Mouse (Mus musculus): ENCODE data around the gene Tmem136. TPM values are rescaled to one million over a fixed set of nuclear protein-coding genes. Genes with fewer than 3 reads are reported as not detected.
A peak's percentile ranks its signal among the peaks of the same experiment; 100 is the strongest.

Tmem136 gene
- total and polyA plus RNA-seq, 2 experiments: 0.32 to 0.37 TPM

DNA sequence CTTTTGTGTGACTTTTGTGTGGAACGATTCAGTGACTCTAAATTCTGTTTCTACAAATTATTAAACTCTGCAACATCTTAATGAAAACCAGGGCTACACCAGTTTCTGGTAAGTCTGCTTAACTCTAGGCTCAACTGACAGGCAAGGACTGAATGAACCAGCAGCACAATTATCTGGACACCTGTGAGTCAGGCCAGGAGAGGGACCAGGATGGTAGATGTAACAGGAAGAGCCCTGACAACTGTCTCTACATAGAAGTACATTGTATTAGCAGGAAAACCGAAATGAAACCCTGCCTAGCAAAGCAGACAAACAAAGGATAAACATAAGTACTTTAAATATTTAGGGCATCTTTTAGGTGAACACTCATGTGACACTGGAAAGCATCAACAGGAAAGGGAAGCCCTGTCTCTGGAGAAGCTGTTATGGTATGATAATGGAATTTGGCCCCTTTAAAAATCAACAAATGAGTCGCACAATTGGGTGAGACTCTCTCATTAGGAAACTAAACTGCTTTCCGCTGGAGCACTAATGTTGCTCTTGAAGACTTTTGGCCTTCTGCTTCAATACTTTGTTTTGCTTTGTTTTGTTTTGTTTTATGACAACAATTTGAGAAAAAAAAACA, 12.6 kb downstream of the Tmem136 start:
- Histone ChIP-seq H3K27ac (replicated peaks; ENCODE audit: insufficient read depth, low read depth, low read length) (peak overlapping the region; percentile 66), H3K9ac (ENCODE audit: low read depth, low read length) (peak overlapping the region; percentile 68), H3K36me3 (ENCODE audit: control insufficient read depth, insufficient read depth, low read length) (no peaks in the 10 kb centered on the region), H3K79me2 (ENCODE audit: control insufficient read depth, insufficient read depth, low read length) (peaks cover 22% of the 10 kb centered on the region), H3K27me3 (ENCODE audit: control insufficient read depth, insufficient read depth, low read length) (no peaks in the 10 kb centered on the region), H3K4me3 (ENCODE audit: insufficient read depth, low read depth, low read length) (peak overlapping the region; percentile 75), H3K4me1 (ENCODE audit: control insufficient read depth, insufficient read depth, low read length) (peaks cover 21% of the 10 kb centered on the region)
- peak; percentile 55 for DNase-seq (ENCODE audit: extremely low read depth, low read depth, low spot score)
- TF ChIP-seq POLR2A (IDR thresholded peaks at IDR 0.05; ENCODE audit: extremely low read depth, insufficient read depth, low read length) (no peak), CTCF (IDR thresholded peaks at IDR 0.05; ENCODE audit: low read depth, low read length) (no peak)
- 4% methylated on average over 4 of the region's 4 CpGs for WGBS

DNA sequence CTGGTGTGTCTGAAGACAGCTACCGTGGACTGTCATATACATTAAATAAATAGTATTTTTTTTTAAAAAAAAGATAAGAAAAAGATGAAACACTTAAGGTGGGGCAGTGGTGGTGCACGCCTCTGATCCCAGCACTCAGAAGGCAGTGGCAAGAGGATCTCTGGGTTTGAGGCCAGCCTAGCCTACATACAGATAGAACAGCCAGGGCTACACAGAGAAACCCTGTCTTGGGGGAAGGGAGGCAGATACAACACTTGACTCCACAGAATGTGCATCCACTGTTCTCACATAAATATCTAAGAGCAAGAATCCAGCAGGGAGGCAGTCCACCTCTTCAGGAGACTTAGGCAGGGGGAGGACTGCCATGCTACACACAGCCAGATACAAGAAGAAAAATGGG, 13.4 kb downstream of the Tmem136 start:
- WGBS: 89% methylated on average over 2 of the region's 2 CpGs
- TF ChIP-seq CTCF (IDR thresholded peaks at IDR 0.05; ENCODE audit: low read depth, low read length): no peak
- TF ChIP-seq POLR2A (IDR thresholded peaks at IDR 0.05; ENCODE audit: extremely low read depth, insufficient read depth, low read length): no peak
- H3K79me2 ChIP-seq (ENCODE audit: control insufficient read depth, insufficient read depth, low read length): peaks cover 24% of the 10 kb centered on the region
- H3K4me3 ChIP-seq (ENCODE audit: insufficient read depth, low read depth, low read length): no peak overlapping the region
- no peak overlapping the region for H3K27ac ChIP-seq (replicated peaks; ENCODE audit: insufficient read depth, low read depth, low read length)
- DNase-seq (ENCODE audit: extremely low read depth, low read depth, low spot score): no peak
- H3K36me3 ChIP-seq (ENCODE audit: control insufficient read depth, insufficient read depth, low read length): no peaks in the 10 kb centered on the region
- H3K4me1 ChIP-seq (ENCODE audit: control insufficient read depth, insufficient read depth, low read length): peaks cover 19% of the 10 kb centered on the region
- no peaks in the 10 kb centered on the region for H3K27me3 ChIP-seq (ENCODE audit: control insufficient read depth, insufficient read depth, low read length)
- peak overlapping the region; percentile 45 for H3K9ac ChIP-seq (ENCODE audit: low read depth, low read length)

DNA sequence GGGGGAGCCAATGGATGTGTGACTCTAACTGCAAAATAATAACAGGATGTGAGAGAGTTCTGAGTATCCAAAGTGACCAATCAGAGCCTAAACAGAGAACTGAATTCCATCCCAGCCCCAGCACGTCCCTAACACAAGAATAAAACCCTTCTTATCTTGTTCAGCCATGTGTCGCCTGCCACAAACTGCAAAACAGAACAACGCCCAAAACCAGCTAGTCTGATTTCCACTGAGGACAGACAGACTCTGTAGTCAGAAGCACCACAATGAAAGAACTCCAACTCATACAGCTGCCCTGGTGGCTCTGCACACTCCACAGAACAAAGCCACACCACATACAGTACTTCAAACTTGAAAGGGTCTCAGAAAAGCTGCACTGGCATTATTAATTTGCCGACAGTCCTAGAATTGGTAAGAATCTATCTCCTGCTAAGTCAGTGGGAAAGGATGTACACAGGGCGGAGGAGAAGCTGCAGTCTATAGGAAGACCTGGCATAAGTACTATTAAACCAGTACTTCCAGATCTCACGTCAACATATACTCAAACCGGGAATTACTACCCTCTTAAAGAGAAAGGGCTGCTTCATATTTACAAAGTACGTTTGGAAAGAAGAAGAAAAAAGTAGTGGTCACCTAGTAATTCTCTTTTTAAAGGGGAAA, 14.3 kb downstream of the Tmem136 start:
- Histone ChIP-seq H3K36me3 (ENCODE audit: control insufficient read depth, insufficient read depth, low read length) (no peaks in the 10 kb centered on the region), H3K9ac (ENCODE audit: low read depth, low read length) (peak overlapping the region; percentile 30; the same call in 1 of the 2 replicates), H3K27me3 (ENCODE audit: control insufficient read depth, insufficient read depth, low read length) (no peaks in the 10 kb centered on the region), H3K27ac (replicated peaks; ENCODE audit: insufficient read depth, low read depth, low read length) (peak overlapping the region; percentile 42), H3K79me2 (ENCODE audit: control insufficient read depth, insufficient read depth, low read length) (peaks cover 31% of the 10 kb centered on the region), H3K4me3 (ENCODE audit: insufficient read depth, low read depth, low read length) (no peak overlapping the region; the same call in 1 of the 2 replicates), H3K4me1 (ENCODE audit: control insufficient read depth, insufficient read depth, low read length) (peaks cover 15% of the 10 kb centered on the region)
- 56% methylated on average over 8 of the region's 8 CpGs for WGBS
- no peak for DNase-seq (ENCODE audit: extremely low read depth, low read depth, low spot score)
- TF ChIP-seq CTCF (IDR thresholded peaks at IDR 0.05; ENCODE audit: low read depth, low read length) (no peak), POLR2A (IDR thresholded peaks at IDR 0.05; ENCODE audit: extremely low read depth, insufficient read depth, low read length) (no peak)

DNA sequence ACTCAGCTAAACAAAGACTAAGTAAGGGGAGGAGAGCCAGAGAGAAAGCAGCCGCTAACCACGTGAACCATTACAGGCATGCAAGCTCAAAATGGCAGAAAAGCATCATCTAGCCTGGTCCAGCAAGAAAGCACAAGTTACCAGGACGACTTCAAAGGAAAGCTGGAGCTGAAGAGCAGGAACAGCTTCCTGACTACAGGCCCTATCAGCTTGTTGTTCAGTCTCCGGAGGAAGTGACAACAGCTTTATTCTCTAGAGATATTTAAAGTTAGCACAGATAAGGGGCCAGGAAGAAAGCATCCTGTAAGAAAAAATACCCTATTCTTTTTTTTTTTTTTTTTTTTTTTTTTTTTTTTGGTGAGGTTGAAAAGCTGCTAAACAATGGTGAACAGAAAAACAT, 17.4 kb downstream of the Tmem136 start:
- no peak for DNase-seq (ENCODE audit: extremely low read depth, low read depth, low spot score)
- WGBS: 70% methylated on average over 4 of the region's 4 CpGs
- no peak overlapping the region for H3K4me3 ChIP-seq (ENCODE audit: insufficient read depth, low read depth, low read length)
- H3K9ac ChIP-seq (ENCODE audit: low read depth, low read length): no peak overlapping the region
- TF ChIP-seq POLR2A (IDR thresholded peaks at IDR 0.05; ENCODE audit: extremely low read depth, insufficient read depth, low read length): no peak
- no peak for TF ChIP-seq CTCF (IDR thresholded peaks at IDR 0.05; ENCODE audit: low read depth, low read length)
- H3K36me3 ChIP-seq (ENCODE audit: control insufficient read depth, insufficient read depth, low read length): no peaks in the 10 kb centered on the region
- no peaks in the 10 kb centered on the region for H3K27me3 ChIP-seq (ENCODE audit: control insufficient read depth, insufficient read depth, low read length)
- peaks cover 33% of the 10 kb centered on the region for H3K4me1 ChIP-seq (ENCODE audit: control insufficient read depth, insufficient read depth, low read length)
- peaks cover 50% of the 10 kb centered on the region for H3K79me2 ChIP-seq (ENCODE audit: control insufficient read depth, insufficient read depth, low read length)
- H3K27ac ChIP-seq (replicated peaks; ENCODE audit: insufficient read depth, low read depth, low read length): no peak overlapping the region

DNA sequence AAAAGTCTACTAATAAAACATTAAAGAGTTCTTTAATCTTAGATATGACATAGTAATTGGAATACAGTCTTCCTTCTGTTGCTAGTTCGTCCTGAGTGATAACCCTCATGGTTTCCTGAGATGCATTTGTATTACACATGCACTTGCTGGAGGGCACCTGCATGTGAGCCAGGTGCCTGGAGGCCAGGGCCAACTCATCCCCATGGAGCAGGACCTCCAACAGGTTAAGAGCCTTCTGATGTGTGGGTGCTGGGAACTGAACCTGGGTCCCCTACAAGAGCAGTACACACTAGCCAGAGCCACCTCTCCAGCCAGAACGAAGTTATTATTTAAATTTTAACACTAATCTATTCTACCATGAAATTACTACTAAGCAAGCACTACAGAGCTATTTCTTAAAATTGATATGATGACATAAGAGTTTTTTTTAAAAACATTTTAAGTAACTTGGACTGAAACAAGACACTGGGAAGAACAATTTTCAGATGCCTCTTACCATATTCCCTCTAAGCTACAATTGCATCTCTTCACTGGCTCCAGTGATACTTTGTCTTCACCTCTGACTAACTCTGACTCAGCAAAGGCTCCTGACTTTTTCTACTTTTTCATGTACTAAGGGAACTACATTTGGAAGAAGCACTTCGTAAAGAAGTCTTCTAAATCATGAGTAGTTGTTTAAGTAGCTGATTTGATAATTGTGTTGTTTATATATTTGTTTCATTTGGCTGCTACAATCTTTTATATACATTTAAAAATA, 18.4 kb downstream of the Tmem136 start:
- WGBS: 83% methylated on average over 3 of the region's 3 CpGs
- no peak for DNase-seq (ENCODE audit: extremely low read depth, low read depth, low spot score)
- TF ChIP-seq CTCF (IDR thresholded peaks at IDR 0.05; ENCODE audit: low read depth, low read length) (no peak), POLR2A (IDR thresholded peaks at IDR 0.05; ENCODE audit: extremely low read depth, insufficient read depth, low read length) (no peak)
- no peak overlapping the region for H3K27ac ChIP-seq (replicated peaks; ENCODE audit: insufficient read depth, low read depth, low read length)
- no peaks in the 10 kb centered on the region for H3K36me3 ChIP-seq (ENCODE audit: control insufficient read depth, insufficient read depth, low read length)
- peaks cover 47% of the 10 kb centered on the region for H3K79me2 ChIP-seq (ENCODE audit: control insufficient read depth, insufficient read depth, low read length)
- no peaks in the 10 kb centered on the region for H3K27me3 ChIP-seq (ENCODE audit: control insufficient read depth, insufficient read depth, low read length)
- H3K9ac ChIP-seq (ENCODE audit: low read depth, low read length): no peak overlapping the region
- H3K4me3 ChIP-seq (ENCODE audit: insufficient read depth, low read depth, low read length): no peak overlapping the region
- H3K4me1 ChIP-seq (ENCODE audit: control insufficient read depth, insufficient read depth, low read length): peaks cover 32% of the 10 kb centered on the region

Data from liver, adult 2 months (tissue).